Mouse (Mus musculus) liver, embryonic 16.5 days (tissue): ENCODE data around the gene Ppm1h. TPM values are rescaled to one million over a fixed set of nuclear protein-coding genes. Genes with fewer than 3 reads are reported as not detected.

Experiments
- ATAC-seq: fragments of 200-750 bp; cut with Nextera tagmentation; 2 replicates; pipeline ENCODE4 v1.8.0; 2017; ENCODE audit warnings: low read depth, mild to moderate bottlenecking, moderate number of reproducible peaks, moderate library complexity
- H3K27ac ChIP-seq: fragments of 300-500 bp; sonication (generic); 2 replicates; pipeline ENCODE4 v1.5.1; 2014; ENCODE audit warnings: mild to moderate bottlenecking, low read length
- H3K27me3 ChIP-seq: fragments of 300-500 bp; sonication (generic); 2 replicates; pipeline ENCODE4 v1.6.1; 2014; ENCODE audit warnings: low read depth, low read length, mixed read lengths; ENCODE audit not compliant: control insufficient read depth, insufficient read depth
- H3K36me3 ChIP-seq: fragments of 300-500 bp; sonication (generic); 2 replicates; pipeline ENCODE4 v1.6.1; 2014; ENCODE audit warnings: mild to moderate bottlenecking; ENCODE audit not compliant: control insufficient read depth, insufficient read depth
- H3K4me1 ChIP-seq: fragments of 300-500 bp; sonication (generic); 2 replicates; pipeline ENCODE4 v1.6.1; 2014; ENCODE audit warnings: low read depth, low read length, mixed read lengths; ENCODE audit not compliant: control insufficient read depth
- H3K4me2 ChIP-seq: fragments of 300-500 bp; sonication (generic); 2 replicates; pipeline ENCODE4 v1.6.1; 2014; ENCODE audit warnings: low read depth, low read length, mixed read lengths
- H3K4me3 ChIP-seq: fragments of 300-500 bp; sonication (generic); 2 replicates; pipeline ENCODE4 v1.5.1; 2014; ENCODE audit warnings: low read depth, mild to moderate bottlenecking, low read length
- H3K9ac ChIP-seq: fragments of 300-500 bp; sonication (generic); 2 replicates; pipeline ENCODE4 v1.6.1; 2014; ENCODE audit warnings: low read depth, low read length
- H3K9me3 ChIP-seq: fragments of 300-500 bp; sonication (generic); replicated peaks from 2 replicates; pipeline ENCODE4 v1.6.1; 2016; ENCODE audit warnings: low read length; ENCODE audit not compliant: control insufficient read depth
- WGBS: fragments of 180-500 bp; shearing (Covaris S2); extraction: QIAGEN DNeasy Blood & Tissue Kit; methylation state at CpG from one replicate; pipeline ENCODE4 v1.1.7; 2014; ENCODE audit not compliant: insufficient replicate concordance; 5-methylcytosine and 5-hydroxymethylcytosine counted together
- polyA plus RNA-seq: library from polyadenylated mRNA; unstranded; fragments of >200 nt; fragmentation: Nextera tagmentation; extraction: Ambion mirVana; gene quantifications from 2 replicates; pipeline ENCODE4 v1.2.1, GENCODE M21; 2015

The Ppm1h gene
- polyA plus RNA-seq, 1 experiment from 2014 or later = 2.7 TPM

GRCm38 (mm10) chr10:122817741-122818140, 139.2 kb downstream of the Ppm1h start:
- no peak for ATAC-seq

DNA sequence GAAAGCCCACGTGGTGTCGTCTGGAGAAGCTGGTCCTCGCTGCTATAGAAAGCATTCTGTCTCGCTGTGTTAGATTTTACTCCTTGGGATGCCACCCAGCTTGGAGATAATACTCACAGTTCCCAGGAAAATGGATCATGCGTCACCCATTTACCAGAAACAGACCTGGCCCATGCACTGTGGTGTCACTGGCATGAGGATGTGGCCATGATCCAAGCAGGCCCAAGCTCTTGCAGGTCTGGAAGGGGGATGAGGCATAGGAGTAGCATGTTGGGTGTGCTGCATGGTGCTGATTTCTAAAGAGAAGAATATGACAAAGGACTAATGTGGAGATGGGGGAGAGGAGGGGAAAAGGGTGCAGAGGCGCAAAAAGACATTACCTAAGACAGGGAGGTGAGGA, 141.2 kb downstream of the Ppm1h start:
- 67% methylated on average over 6 of the region's 6 CpGs for WGBS
- H3K4me2 ChIP-seq = no peak overlapping the region
- H3K36me3 ChIP-seq = no peaks in the 10 kb centered on the region
- H3K9ac ChIP-seq = no peak overlapping the region
- no peak for ATAC-seq
- H3K9me3 ChIP-seq = no peaks in the 10 kb centered on the region
- no peak overlapping the region for H3K27ac ChIP-seq
- no peak overlapping the region for H3K4me3 ChIP-seq
- no peaks in the 10 kb centered on the region for H3K27me3 ChIP-seq
- H3K4me1 ChIP-seq = no peaks in the 10 kb centered on the region

More at GRCm38 (mm10) chr10:122817741-122818140, 139.2 kb downstream of the Ppm1h start:
- Histone ChIP-seq H3K36me3 (no peaks in the 10 kb centered on the region), H3K9ac (no peak overlapping the region), H3K4me2 (no peak overlapping the region), H3K4me3 (no peak overlapping the region), H3K9me3 (no peaks in the 10 kb centered on the region), H3K27me3 (no peaks in the 10 kb centered on the region), H3K4me1 (no peaks in the 10 kb centered on the region), H3K27ac (no peak overlapping the region)
- 56% methylated on average over 8 of the region's 8 CpGs for WGBS

GRCm38 (mm10) chr10:122821549-122821948, 143.0 kb downstream of the Ppm1h start:
- no peaks in the 10 kb centered on the region for H3K27me3 ChIP-seq
- no peak overlapping the region for H3K9ac ChIP-seq
- no peaks in the 10 kb centered on the region for H3K4me1 ChIP-seq
- H3K9me3 ChIP-seq = no peaks in the 10 kb centered on the region
- H3K36me3 ChIP-seq = no peaks in the 10 kb centered on the region
- H3K4me3 ChIP-seq = no peak overlapping the region
- 67% methylated on average over 6 of the region's 6 CpGs for WGBS
- no peak overlapping the region for H3K27ac ChIP-seq
- no peak for ATAC-seq
- H3K4me2 ChIP-seq = no peak overlapping the region

DNA sequence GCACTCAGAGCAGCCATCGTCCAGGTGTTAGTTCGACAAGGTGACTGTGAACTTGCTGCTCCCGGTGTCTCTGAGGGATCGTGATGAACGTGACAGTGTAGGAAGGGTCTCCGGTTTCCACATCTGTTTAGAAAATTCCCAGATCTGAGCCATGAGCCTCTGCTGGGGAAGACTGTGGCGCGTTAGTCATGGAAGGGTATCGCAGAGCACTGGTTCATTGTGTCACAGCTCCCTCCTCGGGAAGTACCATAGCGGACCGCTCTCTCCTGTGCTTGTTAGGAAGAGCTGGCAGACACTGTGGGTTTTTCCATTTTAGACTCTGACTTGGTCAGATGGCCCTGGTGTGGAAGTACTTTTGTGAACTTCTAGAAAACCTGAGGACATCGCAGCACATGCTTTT, 145.1 kb downstream of the Ppm1h start:
- H3K27ac ChIP-seq = no peak overlapping the region
- WGBS = 82% methylated on average over 13 of the region's 13 CpGs
- no peak for ATAC-seq
- H3K9me3 ChIP-seq = no peaks in the 10 kb centered on the region
- H3K27me3 ChIP-seq = no peaks in the 10 kb centered on the region
- H3K4me3 ChIP-seq = no peak overlapping the region
- no peaks in the 10 kb centered on the region for H3K36me3 ChIP-seq
- H3K4me2 ChIP-seq = no peak overlapping the region
- H3K9ac ChIP-seq = no peak overlapping the region
- no peaks in the 10 kb centered on the region for H3K4me1 ChIP-seq

- H3K27ac ChIP-seq = no peak overlapping the region
- H3K4me2 ChIP-seq = no peak overlapping the region
- H3K27me3 ChIP-seq = no peaks in the 10 kb centered on the region
- WGBS = 63% methylated on average over 16 of the region's 16 CpGs
- H3K9ac ChIP-seq = no peak overlapping the region
- ATAC-seq = no peak
- H3K4me1 ChIP-seq = no peaks in the 10 kb centered on the region
- H3K4me3 ChIP-seq = no peak overlapping the region
- no peaks in the 10 kb centered on the region for H3K36me3 ChIP-seq
- no peaks in the 10 kb centered on the region for H3K9me3 ChIP-seq
Measured at GRCm38 (mm10) chr10:122826696-122827331, 148.3 kb downstream of the Ppm1h start.

DNA sequence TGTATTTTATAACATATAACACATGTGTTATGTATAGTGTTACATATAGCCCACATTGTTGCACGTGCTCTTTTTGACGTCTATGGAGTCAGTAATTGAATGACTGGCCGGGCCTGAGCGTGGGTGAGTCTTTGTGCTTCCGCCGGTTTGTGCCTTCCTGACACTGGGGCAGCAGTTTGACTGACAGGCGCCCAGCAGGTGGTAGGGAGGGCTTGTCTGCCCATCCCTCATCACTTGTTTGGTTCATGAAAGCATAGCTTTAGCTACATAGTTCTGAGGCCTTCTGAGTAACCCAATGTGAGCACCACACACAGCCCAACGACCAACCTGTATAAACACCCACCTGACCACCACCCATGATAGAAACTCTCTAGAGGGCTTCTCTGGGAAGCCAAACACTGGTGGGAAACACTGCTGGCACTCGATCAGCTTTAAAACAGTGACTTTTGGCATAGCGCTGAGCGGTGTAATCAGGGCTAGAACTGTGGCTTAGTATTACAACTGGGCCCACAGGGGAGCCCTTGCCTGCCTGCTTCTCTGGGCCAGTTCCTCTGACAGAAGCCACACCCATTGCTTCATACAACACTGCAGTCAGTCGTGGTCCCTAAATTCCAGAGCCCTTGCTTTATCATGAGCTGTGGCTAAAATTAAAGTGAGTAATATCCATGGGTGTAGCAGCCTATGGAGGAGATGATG, 149.3 kb downstream of the Ppm1h start:
- Histone ChIP-seq H3K4me1 (no peaks in the 10 kb centered on the region), H3K27ac (no peak overlapping the region), H3K27me3 (no peaks in the 10 kb centered on the region), H3K9me3 (no peaks in the 10 kb centered on the region), H3K36me3 (no peaks in the 10 kb centered on the region), H3K4me3 (no peak overlapping the region), H3K9ac (no peak overlapping the region), H3K4me2 (no peak overlapping the region)
- no peak for ATAC-seq
- WGBS = 73% methylated on average over 12 of the region's 12 CpGs

- no peak overlapping the region for H3K4me2 ChIP-seq
- H3K27me3 ChIP-seq = no peaks in the 10 kb centered on the region
- no peak overlapping the region for H3K27ac ChIP-seq
- no peak for ATAC-seq
- no peak overlapping the region for H3K9ac ChIP-seq
- no peaks in the 10 kb centered on the region for H3K36me3 ChIP-seq
- WGBS = 72% methylated on average over 3 of the region's 3 CpGs
- H3K4me1 ChIP-seq = no peaks in the 10 kb centered on the region
- H3K4me3 ChIP-seq = no peak overlapping the region
- no peaks in the 10 kb centered on the region for H3K9me3 ChIP-seq
Measured at GRCm38 (mm10) chr10:122829801-122830217, 151.2 kb downstream of the Ppm1h start.

- no peaks in the 10 kb centered on the region for H3K9me3 ChIP-seq
- no peak for ATAC-seq
- WGBS = 67% methylated on average over 10 of the region's 10 CpGs
- H3K4me1 ChIP-seq = no peaks in the 10 kb centered on the region
- no peak overlapping the region for H3K4me2 ChIP-seq
- no peak overlapping the region for H3K4me3 ChIP-seq
- no peaks in the 10 kb centered on the region for H3K27me3 ChIP-seq
- no peaks in the 10 kb centered on the region for H3K36me3 ChIP-seq
- no peak overlapping the region for H3K9ac ChIP-seq
- no peak overlapping the region for H3K27ac ChIP-seq
Measured at GRCm38 (mm10) chr10:122830638-122831037, 152.1 kb downstream of the Ppm1h start.

DNA sequence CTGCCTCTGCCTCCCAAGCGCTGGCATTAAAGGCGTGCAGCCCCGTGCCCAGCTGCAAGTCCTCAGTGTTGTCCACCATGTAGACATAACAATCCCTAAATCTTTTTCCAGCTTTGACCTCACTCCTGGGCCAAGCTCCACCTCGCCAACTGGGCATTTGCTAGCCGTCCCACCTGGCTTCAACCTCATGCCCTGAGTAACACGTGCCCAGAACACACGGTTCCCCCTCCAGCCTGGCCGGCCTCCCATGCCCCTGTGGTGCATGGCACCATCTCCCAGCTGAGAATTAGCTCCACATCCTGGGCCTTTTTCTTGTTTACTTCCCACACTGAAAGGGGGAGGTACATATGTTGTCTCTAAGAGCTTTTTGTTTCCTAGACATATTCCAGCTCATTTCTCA, 163.5 kb downstream of the Ppm1h start:
- Histone ChIP-seq H3K9ac (no peak overlapping the region), H3K4me2 (no peak overlapping the region), H3K9me3 (no peaks in the 10 kb centered on the region), H3K4me3 (no peak overlapping the region), H3K36me3 (no peaks in the 10 kb centered on the region), H3K4me1 (no peaks in the 10 kb centered on the region), H3K27ac (no peak overlapping the region), H3K27me3 (no peaks in the 10 kb centered on the region)
- 76% methylated on average over 8 of the region's 8 CpGs for WGBS
- no peak for ATAC-seq
